Mouse (Mus musculus) E14TG2a.4 (cell line): ENCODE measurements at regions not wholly inside any gene's neighbourhood (a gene's known extent, or its start where the extent isn't known, plus 50 kb on each side); places are given as distances from the start of the nearest gene placed in this dataset.

Experiments
- CTCF ChIP-seq: conservative IDR thresholded peaks from 2 replicates; pipeline ENCODE4 v1.5.1; 2014; ENCODE audit warnings: low read length
- NANOG ChIP-seq: IDR thresholded peaks from 2 replicates; pipeline ENCODE4 v1.6.1; 2014; ENCODE audit warnings: borderline replicate concordance, low read length, mixed read lengths
- POU5F1 ChIP-seq: IDR thresholded peaks from 2 replicates; pipeline ENCODE4 v1.6.1; 2014; ENCODE audit warnings: low read length, borderline replicate concordance

GRCm38 (mm10) chr11:45622701-45623100 is 229.2 kb upstream of the Clint1 start:
- TF ChIP-seq POU5F1: no peak
- no peak for TF ChIP-seq CTCF
- TF ChIP-seq NANOG: no peak
